Mouse (Mus musculus): Measurements from ENCODE around the gene Psmb6.
"Not testable (repeated sequence)": the region's sequence is repeated elsewhere in the genome, so short reads cannot be mapped to it uniquely, and the experiment has no call there.

Gene Psmb6

GRCm38 (mm10) chr11:70570614-70571013, 45.4 kb downstream of the Psmb6 start:
- not testable (repeated sequence) for DNase-seq (ENCODE audit: low read depth, low spot score)

- DNase-seq (ENCODE audit: low read depth, low spot score): no peak
These were observed 46.5 kb downstream of the Psmb6 start for GRCm38 (mm10) chr11:70571641-70572040.

GRCm38 (mm10) chr11:70572348-70572902, 47.3 kb downstream of the Psmb6 start:
- DNase-seq (ENCODE audit: low read depth, low spot score): no peak

- no peak for DNase-seq (ENCODE audit: low read depth, low spot score)
These were observed 48.7 kb downstream of the Psmb6 start for GRCm38 (mm10) chr11:70573872-70574271.

GRCm38 (mm10) chr11:70577201-70577600, 52.0 kb downstream of the Psmb6 start:
- no peak for DNase-seq (ENCODE audit: low read depth, low spot score)

All from A20 (cell line).